Mouse (Mus musculus) gastrocnemius, adult 8-10 months (tissue): ENCODE measurements around the gene Vmn1r132. TPM values are rescaled to one million over a fixed set of nuclear protein-coding genes. Genes with fewer than 3 reads are reported as not detected.
"Not testable (repeated sequence)": the region's sequence is repeated elsewhere in the genome, so short reads cannot be mapped to it uniquely, and the experiment has no call there.

Source experiments
- DNase-seq, 2 experiments: peaks; one replicate each; pipeline ENCODE4 v3.0.0; 2022; ENCODE audit warnings: low spot score in 2 of 2
- total RNA-seq, 4 experiments: library from RNA; stranded (reverse); gene quantifications; 2 replicates each; pipeline ENCODE4 v1.2.4; 2022

Vmn1r132 gene
- not detected for total RNA-seq

GRCm38 (mm10) chr7:21613792-21614191, at the start of gene Vmn1r132:
Vmn1r132 (plus strand) TSS chr7:21614092.
- DNase-seq, result not testable (repeated sequence)

Other genes with a start within 250 kb of the Vmn1r132 start
- not detected for gene Gm6882, start 181.3 kb upstream of the Vmn1r132 start, total RNA-seq
- gene Vmn1r130, start 102.3 kb upstream of the Vmn1r132 start, total RNA-seq, result not detected
- gene Vmn1r131, start 68.0 kb upstream of the Vmn1r132 start, total RNA-seq, result not detected
- gene Gm4175, start 147.4 kb downstream of the Vmn1r132 start, total RNA-seq, result not detected
- gene Gm4177, start 182.6 kb downstream of the Vmn1r132 start, total RNA-seq, result not detected
- gene Vmn1r135, start 218.3 kb downstream of the Vmn1r132 start, total RNA-seq, result not detected
- gene Gm5725, start 230.2 kb downstream of the Vmn1r132 start, total RNA-seq, result not detected